Mouse (Mus musculus): ENCODE measurements around the gene Numb. TPM values are rescaled to one million over a fixed set of nuclear protein-coding genes. Genes with fewer than 3 reads are reported as not detected.

Numb gene
- total RNA-seq, 4 experiments from 2014 or later, result 42.0 to 62.1 (median 55.7) TPM

GRCm38 (mm10) chr12:83781640-83782278 is 140.0 kb downstream of the Numb start:
- no peak for DNase-seq

GRCm38 (mm10) chr12:83781204-83781603 is 140.5 kb downstream of the Numb start:
- no peak for DNase-seq

- no peak for DNase-seq
Measured at GRCm38 (mm10) chr12:83780181-83780580, 141.6 kb downstream of the Numb start.

GRCm38 (mm10) chr12:83776766-83777165 is 145.0 kb downstream of the Numb start:
- no peak for DNase-seq

GRCm38 (mm10) chr12:83775621-83776020 is 146.1 kb downstream of the Numb start:
- no peak for DNase-seq

GRCm38 (mm10) chr12:83770418-83771256 is 151.1 kb downstream of the Numb start:
- peak; percentile 42 for DNase-seq

GRCm38 (mm10) chr12:83768235-83768899 is 153.4 kb downstream of the Numb start:
- DNase-seq, result no peak

GRCm38 (mm10) chr12:83767833-83768232 is 153.9 kb downstream of the Numb start:
- DNase-seq, result no peak

GRCm38 (mm10) chr12:83765965-83766603 is 155.7 kb downstream of the Numb start:
- DNase-seq, result no peak

GRCm38 (mm10) chr12:83764519-83764918 is 157.2 kb downstream of the Numb start:
- DNase-seq, result no peak

GRCm38 (mm10) chr12:83764044-83764365 is 157.7 kb downstream of the Numb start:
- DNase-seq, result no peak

GRCm38 (mm10) chr12:83763311-83764043 is 158.3 kb downstream of the Numb start, which contains the start of gene Papln:
Papln (plus strand) TSS chr12:83763634.
- no peak for DNase-seq

- DNase-seq, result peak; percentile 29
Measured at GRCm38 (mm10) chr12:83762706-83763105, 159.0 kb downstream of the Numb start.

GRCm38 (mm10) chr12:83760201-83760600 is 161.5 kb downstream of the Numb start:
- no peak for DNase-seq

GRCm38 (mm10) chr12:83758735-83759134 is 163.0 kb downstream of the Numb start:
- no peak for DNase-seq

GRCm38 (mm10) chr12:83752495-83752894 is 169.2 kb downstream of the Numb start:
- DNase-seq, result no peak

- DNase-seq, result no peak
Measured at GRCm38 (mm10) chr12:83749186-83749585, 172.5 kb downstream of the Numb start.

Other genes with a start within 250 kb of the Numb start
- gene Psen1, start 233.8 kb downstream of the Numb start, total RNA-seq (2022), result 10 to 100 TPM; 71.4 to 81.3 (median 73.0) TPM
- gene Papln, start 158.3 kb downstream of the Numb start, total RNA-seq (2022), result 1 to 10 TPM; 2.4 to 4.1 (median 3.2) TPM
- gene Riox1, start 28.7 kb upstream of the Numb start, total RNA-seq (2022), result 10 to 100 TPM in 3 of 4 experiments, 1 to 10 TPM in 1; 9.3 to 16.9 (median 15.6) TPM
- gene Heatr4, start 62.9 kb upstream of the Numb start, total RNA-seq (2022), result not detected
- gene Acot2, start 65.9 kb upstream of the Numb start, total RNA-seq (2022), result 10 to 100 TPM; 16.1 to 33.1 (median 23.3) TPM
- gene Acot1, start 87.6 kb upstream of the Numb start, total RNA-seq (2022), result 10 to 100 TPM in 3 of 4 experiments, 1 to 10 TPM in 1; 4.8 to 15.3 (median 12.3) TPM
- 1 to 10 TPM in 2 of 4 experiments, under 1 TPM in 2; 0.56 to 3.5 (median 1.7) TPM for gene Acot4, start 116.4 kb upstream of the Numb start, total RNA-seq (2022)
- 1 to 10 TPM in 1 of 4 experiments, not detected in 3; 1.2 TPM for gene Gm49366, start 117.0 kb upstream of the Numb start, total RNA-seq (2022)
- gene Acot3, start 130.2 kb upstream of the Numb start, total RNA-seq (2022), result 1 to 10 TPM in 1 of 4 experiments, under 1 TPM in 1, not detected in 2; 0.29 to 2.8 TPM
- gene Acot5, start 147.4 kb upstream of the Numb start, total RNA-seq (2022), result under 1 TPM in 2 of 4 experiments, not detected in 2; 0.23 to 0.49 TPM
- gene Acot6, start 178.7 kb upstream of the Numb start, total RNA-seq (2022), result 1 to 10 TPM; 6.0 to 8.1 (median 7.0) TPM
- gene Dnal1, start 192.4 kb upstream of the Numb start, total RNA-seq (2022), result 10 to 100 TPM; 14.9 to 30.8 (median 22.0) TPM
- under 1 TPM; 0.09 to 0.56 (median 0.35) TPM for gene Pnma1, start 226.6 kb upstream of the Numb start, total RNA-seq (2022)